Mouse (Mus musculus) liver, adult 2 months (tissue): ENCODE measurements around the gene Gdf11.

Experiments used
- CTCF ChIP-seq: fragments of 200-500 bp; IDR thresholded peaks from 2 replicates; pipeline ENCODE4 v1.5.1; 2011; ENCODE audit warnings: low read depth, low read length, control low read depth
- POLR2A ChIP-seq: fragments of 200-500 bp; IDR thresholded peaks from 2 replicates; pipeline ENCODE4 v1.6.1; 2011; ENCODE audit warnings: low read length, control low read depth; ENCODE audit not compliant: insufficient read depth; ENCODE audit errors: extremely low read depth

DNA sequence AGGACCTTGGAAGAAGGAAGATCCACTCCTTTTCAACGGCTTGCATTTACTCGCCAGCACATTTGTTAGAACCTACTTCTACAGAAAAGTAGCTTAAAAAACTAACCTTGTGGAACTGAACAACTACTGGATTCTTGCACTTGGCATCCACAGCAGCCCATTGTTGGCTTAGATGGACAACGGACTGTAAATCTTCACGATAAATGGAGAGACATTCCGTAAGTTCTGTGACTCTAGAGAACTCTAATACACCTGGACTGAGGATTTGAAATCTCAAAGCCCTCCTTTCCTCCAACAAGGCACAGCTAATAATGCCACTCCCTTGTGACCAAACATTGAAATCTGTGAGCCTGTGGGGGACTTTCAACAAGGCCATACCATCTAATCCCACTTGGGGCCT lies 48.3 kb downstream of the Gdf11 start:
- no peak for TF ChIP-seq CTCF
- no peak for TF ChIP-seq POLR2A
